Comparison of ENCODE assay signal across 9 mouse cellular contexts in genomic region chr17:32946716-32947115, GRCm38 (mm10). TPM values are rescaled to one million over a fixed set of nuclear protein-coding genes. Genes with fewer than 3 reads are reported as not detected.
DNase-seq lines count a peak whose midpoint lies in the region; ATAC-seq and TF ChIP-seq lines count a peak whose summit lies in the region.
"Had no signal": no experiment of that assay in that cellular context is flagged by ENCODE, and none has a peak within 500 bp of the region (broad histone marks: within the 10 kb centered on the region; RNA-seq: fewer than 3 reads in every experiment).

No protein-coding gene starts in this region.

- TF ChIP-seq POLR2A in kidney, adult 2 months (IDR thresholded peaks at IDR 0.05; ENCODE audit: low read depth, low read length) = no peak
- no peak for TF ChIP-seq POLR2A in bone marrow macrophage, adult 2 months (IDR thresholded peaks at IDR 0.05; ENCODE audit: borderline replicate concordance, low read depth, low read length)

- no peaks in the 10 kb centered on the region for H3K27me3 ChIP-seq in kidney, adult 2 months (replicated peaks; ENCODE audit: control insufficient read depth, insufficient read depth, low read length)
- H3K27me3 ChIP-seq in hindbrain, embryonic 12.5 days = no peaks in the 10 kb centered on the region

- peak overlapping the region; percentile 84 for H3K27ac ChIP-seq in kidney, adult 2 months (ENCODE audit: insufficient read depth, low read depth, low read length)
- H3K27ac ChIP-seq in bone marrow macrophage, adult 2 months (ENCODE audit: insufficient read depth, low read depth, low read length) = peak overlapping the region; percentile 81
- no peak overlapping the region for H3K27ac ChIP-seq in hindbrain, embryonic 12.5 days

- no peaks in the 10 kb centered on the region for H3K36me3 ChIP-seq in kidney, adult 2 months (ENCODE audit: control insufficient read depth, insufficient read depth, low read length)
- no peaks in the 10 kb centered on the region for H3K36me3 ChIP-seq in hindbrain, embryonic 12.5 days

- no peaks in the 10 kb centered on the region for H3K9me3 ChIP-seq in hindbrain, embryonic 12.5 days (replicated peaks)

- TF ChIP-seq CTCF in kidney, adult 2 months (conservative IDR thresholded peaks at IDR 0.05; ENCODE audit: insufficient read depth, insufficient read length, low read depth, low read length) = no peak
- no peak for TF ChIP-seq CTCF in bone marrow macrophage, adult 2 months (IDR thresholded peaks at IDR 0.05; ENCODE audit: low read depth, low read length)

- H3K4me1 ChIP-seq in kidney, adult 2 months (ENCODE audit: control insufficient read depth, insufficient read depth, low read length) = peaks cover 13% of the 10 kb centered on the region
- H3K4me1 ChIP-seq in bone marrow macrophage, adult 2 months (ENCODE audit: control insufficient read depth, insufficient read depth, low read length) = peaks cover 13% of the 10 kb centered on the region
- peaks cover 8% of the 10 kb centered on the region; the same call in 1 of the 2 replicates for H3K4me1 ChIP-seq in hindbrain, embryonic 12.5 days

- ATAC-seq in hindbrain, embryonic 12.5 days (ENCODE audit: low FRiP score) = no peak

- intact Hi-C loops in gastrocnemius, postnatal 14 days (cut with DNase I; ENCODE audit: low total_unique reads) = no loop called here
- intact Hi-C loops in left cerebral cortex, postnatal 25 days (cut with DNase I) = no loop called here

- no peak for DNase-seq in kidney, adult 2 months
- DNase-seq in kidney, postnatal 10 days = no peak
- peak; percentile 26 for DNase-seq in lung, postnatal 14 days
- no peak for DNase-seq in gastrocnemius, postnatal 14 days
- no peak for DNase-seq in frontal cortex, postnatal 10 days (ENCODE audit: low spot score in 2 of 2)
- no peak for DNase-seq in left cerebral cortex, postnatal 25 days (ENCODE audit: low spot score in 2 of 2)

- peak overlapping the region; percentile 80 for H3K4me3 ChIP-seq in kidney, adult 2 months (ENCODE audit: insufficient read depth, low read depth, low read length)
- H3K4me3 ChIP-seq in bone marrow macrophage, adult 2 months (ENCODE audit: insufficient read depth, low read length) = peak overlapping the region; percentile 83
- H3K4me3 ChIP-seq in hindbrain, embryonic 12.5 days = peak overlapping the region; percentile 34

- H3K9ac ChIP-seq in hindbrain, embryonic 12.5 days = peak overlapping the region; percentile 55

- 35% methylated on average over 9 of the region's 9 CpGs for WGBS in kidney, adult 2 months
- 68% methylated on average over 9 of the region's 9 CpGs for WGBS in hindbrain, embryonic 12.5 days

- peak overlapping the region; percentile 52 for H3K4me2 ChIP-seq in hindbrain, embryonic 12.5 days (replicated peaks)

RNA-seq across cellular contexts. Expression of gene Cyp4f13, which starts 0.5 kb away (rescaled TPM):
- polyA plus RNA-seq in kidney, adult 2 months (2012; rRNA removed) = 61.5 and 67.2 TPM in 2 replicates
- 49.0 and 53.3 TPM in 2 replicates for polyA plus RNA-seq in bone marrow macrophage, adult 2 months (2012; ENCODE audit: insufficient read depth, insufficient read length, missing spikeins)
- 8.1 and 10.2 TPM in 2 replicates for polyA plus RNA-seq in hindbrain, embryonic 12.5 days (2016; fragmentation: Nextera tagmentation; extraction: Ambion mirVana)
- 1 to 10 TPM; 5.1 to 9.6 TPM for total RNA-seq in gastrocnemius, postnatal 14 days (2021)
- total RNA-seq in left cerebral cortex, postnatal 25 days (2021) = 10 to 100 TPM; 14.8 to 20.8 TPM

RNA-seq across cellular contexts. Expression of gene Zfp472, which starts 18.9 kb away (rescaled TPM):
- polyA plus RNA-seq in kidney, adult 2 months (2012; rRNA removed) = 0.49 and 0.77 TPM in 2 replicates
- polyA plus RNA-seq in bone marrow macrophage, adult 2 months (2012; ENCODE audit: insufficient read depth, insufficient read length, missing spikeins) = 6.8 and 12.7 TPM in 2 replicates
- 7.9 and 8.9 TPM in 2 replicates for polyA plus RNA-seq in hindbrain, embryonic 12.5 days (2016; fragmentation: Nextera tagmentation; extraction: Ambion mirVana)
- total RNA-seq in gastrocnemius, postnatal 14 days (2021) = 1 to 10 TPM; 1.9 TPM
- total RNA-seq in left cerebral cortex, postnatal 25 days (2021) = 1 to 10 TPM; 4.9 to 6.3 TPM

RNA-seq across cellular contexts. Expression of gene Cyp4f14, which starts 29.6 kb away (rescaled TPM):
- polyA plus RNA-seq in kidney, adult 2 months (2012; rRNA removed) = 4.5 and 7.5 TPM in 2 replicates
- polyA plus RNA-seq in bone marrow macrophage, adult 2 months (2012; ENCODE audit: insufficient read depth, insufficient read length, missing spikeins) = not detected in 2 replicates
- not detected in 2 replicates for polyA plus RNA-seq in hindbrain, embryonic 12.5 days (2016; fragmentation: Nextera tagmentation; extraction: Ambion mirVana)
- total RNA-seq in gastrocnemius, postnatal 14 days (2021) = under 1 TPM in 1 of 2 experiments, not detected in 1; 0.33 TPM
- 1 to 10 TPM; 6.0 to 6.6 TPM for total RNA-seq in left cerebral cortex, postnatal 25 days (2021)
- total RNA-seq: hematopoietic stem cell, adult 5-6 weeks had no signal

RNA-seq across cellular contexts. Expression of gene Zfp952, which starts 46.2 kb away (rescaled TPM):
- 2.3 and 2.6 TPM in 2 replicates for polyA plus RNA-seq in kidney, adult 2 months (2012; rRNA removed)
- polyA plus RNA-seq in bone marrow macrophage, adult 2 months (2012; ENCODE audit: insufficient read depth, insufficient read length, missing spikeins) = 9.9 and 10.5 TPM in 2 replicates
- polyA plus RNA-seq in hindbrain, embryonic 12.5 days (2016; fragmentation: Nextera tagmentation; extraction: Ambion mirVana) = 17.9 and 20.3 TPM in 2 replicates
- total RNA-seq in gastrocnemius, postnatal 14 days (2021) = 1 to 10 TPM; 4.9 to 5.8 TPM
- total RNA-seq in left cerebral cortex, postnatal 25 days (2021) = 10 to 100 TPM; 16.1 to 18.0 TPM

RNA-seq across cellular contexts. Expression of gene Zfp870, which starts 55.3 kb away (rescaled TPM):
- 1.1 and 1.4 TPM in 2 replicates for polyA plus RNA-seq in kidney, adult 2 months (2012; rRNA removed)
- polyA plus RNA-seq in bone marrow macrophage, adult 2 months (2012; ENCODE audit: insufficient read depth, insufficient read length, missing spikeins) = 5.0 and 6.8 TPM in 2 replicates
- 6.9 and 9.4 TPM in 2 replicates for polyA plus RNA-seq in hindbrain, embryonic 12.5 days (2016; fragmentation: Nextera tagmentation; extraction: Ambion mirVana)
- 1 to 10 TPM; 6.2 TPM for total RNA-seq in gastrocnemius, postnatal 14 days (2021)
- total RNA-seq in left cerebral cortex, postnatal 25 days (2021) = 1 to 10 TPM; 7.9 to 9.2 TPM
